Mouse (Mus musculus) ovary, adult 2 months (tissue): ENCODE results near the gene Esp8. TPM values are rescaled to one million over a fixed set of nuclear protein-coding genes. Genes with fewer than 3 reads are reported as not detected.

ENCODE experiments used
- polyA plus RNA-seq: library from polyadenylated mRNA; depleted of rRNA; stranded (reverse); fragments of >200 nt; gene quantifications from 2 replicates; pipeline ENCODE4 v1.2.3, GENCODE M21; 2012; rRNA removed

Esp8 gene
- polyA plus RNA-seq, result not detected in 2 replicates

GRCm38 (mm10) chr17:40519818-40520217 is at the start of gene Esp8:
Gene Esp8, plus strand, starts transcription at chr17:40520022.

GRCm38 (mm10) chr17:40561207-40561606 is 41.4 kb downstream of the Esp8 start, which contains the start of gene Esp6:
Gene Esp6, plus strand, starts transcription at chr17:40561507.

Other genes with a start within 250 kb of the Esp8 start
- gene Crisp1, start 200.8 kb upstream of the Esp8 start, polyA plus RNA-seq, result not detected in 2 replicates
- not detected in 2 replicates for gene Esp6, start 41.5 kb downstream of the Esp8 start, polyA plus RNA-seq
- gene Esp4, start 78.6 kb downstream of the Esp8 start, polyA plus RNA-seq, result not detected in 2 replicates
- gene Esp3, start 112.1 kb downstream of the Esp8 start, polyA plus RNA-seq, result not detected in 2 replicates
- gene Esp1, start 207.1 kb downstream of the Esp8 start, polyA plus RNA-seq, result not detected in 2 replicates